Mouse (Mus musculus) embryonic fibroblast, embryonic 13.5 days (primary cell): Measurements from ENCODE around the gene Clybl.

Source experiments
- CTCF ChIP-seq: IDR thresholded peaks from 2 replicates; pipeline ENCODE4 v1.5.1; 2011; ENCODE audit warnings: mild to moderate bottlenecking, control low read depth, low read length, moderate library complexity, borderline replicate concordance; ENCODE audit not compliant: insufficient read depth
- POLR2A ChIP-seq: IDR thresholded peaks from 2 replicates; pipeline ENCODE4 v1.6.1; 2011; ENCODE audit warnings: low read depth, mild to moderate bottlenecking, control low read depth, low read length, moderate library complexity

GRCm38 (mm10) chr14:122271104-122271746 is 89.7 kb downstream of the Clybl start:
- TF ChIP-seq CTCF (no peak), POLR2A (no peak)
